Mouse (Mus musculus) heart, embryonic 12.5 days (tissue): ENCODE measurements at regions not wholly inside any gene's neighbourhood (a gene's known extent, or its start where the extent isn't known, plus 50 kb on each side); places are given as distances from the start of the nearest gene placed in this dataset.

ENCODE experiments used
- ATAC-seq: fragments of 200-750 bp; cut with Nextera tagmentation; 2 replicates; pipeline ENCODE4 v1.8.0; 2017; ENCODE audit warnings: moderate TSS enrichment, moderate library complexity; ENCODE audit not compliant: insufficient number of reproducible peaks, low FRiP score
- H3K27ac ChIP-seq: fragments of 300-500 bp; sonication (generic); 2 replicates; pipeline ENCODE4 v1.5.1; 2016; ENCODE audit warnings: mild to moderate bottlenecking, moderate library complexity; ENCODE audit not compliant: poor library complexity, severe bottlenecking
- H3K27me3 ChIP-seq: fragments of 300-500 bp; sonication (generic); replicated peaks from 2 replicates; pipeline ENCODE4 v1.6.1; 2016; ENCODE audit warnings: mild to moderate bottlenecking, moderate library complexity
- H3K36me3 ChIP-seq: fragments of 300-500 bp; sonication (generic); 2 replicates; pipeline ENCODE4 v1.6.1; 2016; ENCODE audit warnings: mild to moderate bottlenecking, moderate library complexity
- H3K4me1 ChIP-seq: fragments of 300-500 bp; sonication (generic); replicated peaks from 2 replicates; pipeline ENCODE4 v1.6.1; 2016; ENCODE audit warnings: mild to moderate bottlenecking
- H3K4me2 ChIP-seq: fragments of 300-500 bp; sonication (generic); 2 replicates; pipeline ENCODE4 v1.6.1; 2016; ENCODE audit warnings: mild to moderate bottlenecking, moderate library complexity
- H3K4me3 ChIP-seq: fragments of 300-500 bp; sonication (generic); 2 replicates; pipeline ENCODE4 v1.5.1; 2016; ENCODE audit warnings: mild to moderate bottlenecking
- H3K9ac ChIP-seq: fragments of 300-500 bp; sonication (generic); 2 replicates; pipeline ENCODE4 v1.6.1; 2016; ENCODE audit warnings: mild to moderate bottlenecking, moderate library complexity
- H3K9me3 ChIP-seq: fragments of 300-500 bp; sonication (generic); replicated peaks from 2 replicates; pipeline ENCODE4 v1.6.1; 2016; ENCODE audit warnings: mild to moderate bottlenecking, moderate library complexity
- WGBS: fragments of 180-500 bp; shearing (Covaris S2); methylation state at CpG from one replicate; pipeline ENCODE4 v1.1.7; 2016; 5-methylcytosine and 5-hydroxymethylcytosine counted together

- H3K9ac ChIP-seq = no peak overlapping the region
- no peak overlapping the region for H3K4me3 ChIP-seq
- no peaks in the 10 kb centered on the region for H3K4me1 ChIP-seq
- no peak for ATAC-seq
- no peaks in the 10 kb centered on the region for H3K36me3 ChIP-seq
- no peak overlapping the region for H3K4me2 ChIP-seq
- H3K27me3 ChIP-seq = no peaks in the 10 kb centered on the region
- 78% methylated on average over 10 of the region's 10 CpGs for WGBS
- no peaks in the 10 kb centered on the region for H3K9me3 ChIP-seq
- H3K27ac ChIP-seq = no peak overlapping the region
Observed at GRCm38 (mm10) chr9:68162813-68163570, 322.8 kb downstream of the Vps13c start.

GRCm38 (mm10) chr9:68166556-68166955, 326.4 kb downstream of the Vps13c start:
- H3K9ac ChIP-seq = no peak overlapping the region
- H3K4me2 ChIP-seq = no peak overlapping the region
- H3K9me3 ChIP-seq = no peaks in the 10 kb centered on the region
- no peaks in the 10 kb centered on the region for H3K36me3 ChIP-seq
- ATAC-seq = no peak
- H3K27me3 ChIP-seq = no peaks in the 10 kb centered on the region
- no peak overlapping the region for H3K27ac ChIP-seq
- H3K4me1 ChIP-seq = no peaks in the 10 kb centered on the region
- WGBS = 45% methylated on average over 4 of the region's 4 CpGs
- no peak overlapping the region for H3K4me3 ChIP-seq

GRCm38 (mm10) chr9:68188921-68189320, 348.7 kb downstream of the Vps13c start:
- Histone ChIP-seq H3K27ac (no peak overlapping the region), H3K4me1 (no peaks in the 10 kb centered on the region), H3K4me3 (no peak overlapping the region), H3K9ac (no peak overlapping the region), H3K9me3 (no peaks in the 10 kb centered on the region), H3K27me3 (no peaks in the 10 kb centered on the region), H3K4me2 (no peak overlapping the region), H3K36me3 (no peaks in the 10 kb centered on the region)
- ATAC-seq = no peak

GRCm38 (mm10) chr9:68199831-68200230, 359.6 kb downstream of the Vps13c start:
- 75% methylated on average over 4 of the region's 4 CpGs for WGBS
- ATAC-seq = no peak

GRCm38 (mm10) chr9:68201031-68201430, 360.8 kb downstream of the Vps13c start:
- H3K4me3 ChIP-seq = no peak overlapping the region
- H3K4me2 ChIP-seq = no peak overlapping the region
- H3K36me3 ChIP-seq = no peaks in the 10 kb centered on the region
- no peaks in the 10 kb centered on the region for H3K27me3 ChIP-seq
- H3K9ac ChIP-seq = no peak overlapping the region
- no peaks in the 10 kb centered on the region for H3K4me1 ChIP-seq
- H3K27ac ChIP-seq = no peak overlapping the region
- no peak for ATAC-seq
- WGBS = 60% methylated on average over 5 of the region's 5 CpGs
- H3K9me3 ChIP-seq = no peaks in the 10 kb centered on the region

More at GRCm38 (mm10) chr9:68199831-68200230, 359.6 kb downstream of the Vps13c start:
- no peak overlapping the region for H3K4me3 ChIP-seq
- H3K9ac ChIP-seq = no peak overlapping the region
- no peaks in the 10 kb centered on the region for H3K9me3 ChIP-seq
- H3K27me3 ChIP-seq = no peaks in the 10 kb centered on the region
- no peaks in the 10 kb centered on the region for H3K36me3 ChIP-seq
- no peak overlapping the region for H3K4me2 ChIP-seq
- H3K27ac ChIP-seq = no peak overlapping the region
- no peaks in the 10 kb centered on the region for H3K4me1 ChIP-seq

GRCm38 (mm10) chr9:68225694-68226093, 385.5 kb downstream of the Vps13c start:
- Histone ChIP-seq H3K4me3 (no peak overlapping the region), H3K36me3 (no peaks in the 10 kb centered on the region), H3K27ac (no peak overlapping the region), H3K4me1 (no peaks in the 10 kb centered on the region; the same call in 1 of the 2 replicates), H3K27me3 (no peaks in the 10 kb centered on the region), H3K4me2 (no peak overlapping the region), H3K9me3 (no peaks in the 10 kb centered on the region), H3K9ac (no peak overlapping the region)
- no peak for ATAC-seq
- 76% methylated on average over 6 of the region's 6 CpGs for WGBS

GRCm38 (mm10) chr9:68231131-68231530, 390.9 kb downstream of the Vps13c start:
- peaks cover 6% of the 10 kb centered on the region; the same call in 1 of the 2 replicates for H3K9me3 ChIP-seq
- WGBS = 29% methylated on average over 3 of the region's 3 CpGs
- no peaks in the 10 kb centered on the region for H3K36me3 ChIP-seq
- ATAC-seq = 0 out of 2 replicates have a peak, but pooled peaks have one; percentile 48
- no peaks in the 10 kb centered on the region for H3K27me3 ChIP-seq
- H3K9ac ChIP-seq = no peak overlapping the region
- no peak overlapping the region for H3K4me2 ChIP-seq
- H3K4me3 ChIP-seq = no peak overlapping the region
- no peak overlapping the region for H3K27ac ChIP-seq
- H3K4me1 ChIP-seq = peaks cover 23% of the 10 kb centered on the region

- WGBS = 27% methylated on average over 12 of the region's 12 CpGs
- no peak for ATAC-seq
- Histone ChIP-seq H3K36me3 (no peaks in the 10 kb centered on the region), H3K4me1 (peaks cover 29% of the 10 kb centered on the region), H3K27ac (no peak overlapping the region; the same call in 1 of the 2 replicates), H3K4me3 (no peak overlapping the region), H3K9ac (no peak overlapping the region), H3K9me3 (peaks cover 6% of the 10 kb centered on the region; the same call in 1 of the 2 replicates), H3K4me2 (peak overlapping the region; percentile 52), H3K27me3 (no peaks in the 10 kb centered on the region)
Observed at GRCm38 (mm10) chr9:68234979-68235649, 394.9 kb downstream of the Vps13c start.

GRCm38 (mm10) chr9:68239121-68239520, 398.9 kb downstream of the Vps13c start:
- Histone ChIP-seq H3K9me3 (no peaks in the 10 kb centered on the region), H3K27me3 (no peaks in the 10 kb centered on the region), H3K4me3 (no peak overlapping the region), H3K4me2 (no peak overlapping the region), H3K36me3 (no peaks in the 10 kb centered on the region), H3K9ac (no peak overlapping the region), H3K4me1 (peaks cover 19% of the 10 kb centered on the region), H3K27ac (no peak overlapping the region)
- ATAC-seq = no peak

GRCm38 (mm10) chr9:68239551-68239950, 399.4 kb downstream of the Vps13c start:
- no peak overlapping the region for H3K4me2 ChIP-seq

GRCm38 (mm10) chr9:68250011-68250410, 403.6 kb upstream of the Rora start:
- Histone ChIP-seq H3K4me1 (0 out of 2 replicates have a peak, but pooled peaks cover 3% of the 10 kb centered on the region), H3K9me3 (no peaks in the 10 kb centered on the region), H3K4me3 (no peak overlapping the region), H3K27ac (no peak overlapping the region), H3K4me2 (no peak overlapping the region), H3K36me3 (no peaks in the 10 kb centered on the region), H3K27me3 (no peaks in the 10 kb centered on the region), H3K9ac (no peak overlapping the region)
- ATAC-seq = no peak
- WGBS = 73% methylated on average over 16 of the region's 16 CpGs

More at GRCm38 (mm10) chr9:68239551-68239950, 399.4 kb downstream of the Vps13c start:
- Histone ChIP-seq H3K9me3 (no peaks in the 10 kb centered on the region), H3K9ac (no peak overlapping the region), H3K4me3 (no peak overlapping the region), H3K4me1 (peaks cover 14% of the 10 kb centered on the region), H3K27ac (no peak overlapping the region), H3K36me3 (no peaks in the 10 kb centered on the region), H3K27me3 (no peaks in the 10 kb centered on the region)
- no peak for ATAC-seq
- WGBS = 90% methylated on average over 5 of the region's 5 CpGs
